Mouse (Mus musculus): ENCODE data around the gene Lrp3.

DNA sequence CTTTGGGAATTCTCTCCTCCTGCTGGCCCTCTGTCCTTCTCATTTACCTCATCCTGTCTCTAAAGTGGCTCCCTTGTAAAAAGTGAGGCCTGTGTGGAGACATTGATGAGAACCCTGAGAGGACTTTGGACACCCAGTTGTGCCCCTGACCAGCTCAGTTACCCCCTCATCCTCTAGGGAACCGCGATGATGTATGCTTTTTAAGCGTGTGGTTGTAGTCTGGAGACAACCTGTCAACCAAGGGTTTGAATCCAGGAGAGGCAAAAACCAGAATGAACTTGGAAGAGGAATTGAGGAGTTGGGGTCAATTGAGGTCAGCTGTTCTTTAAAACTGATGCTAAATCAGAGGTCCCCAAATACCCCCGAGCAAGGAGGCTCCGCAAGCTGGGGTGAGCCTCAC lies 433 bp upstream of the Lrp3 start:
- TF ChIP-seq POLR2A (IDR thresholded peaks at IDR 0.05; ENCODE audit: borderline replicate concordance, low read depth, low read length) = no peak
- TF ChIP-seq CTCF (IDR thresholded peaks at IDR 0.05; ENCODE audit: low read depth, low read length) = no peak

Measured in bone marrow macrophage, adult 2 months (primary cell).